Mouse (Mus musculus) bone marrow macrophage, adult 2 months (primary cell): ENCODE results near the gene Eaf1.

Experiments
- CTCF ChIP-seq: IDR thresholded peaks from 2 replicates; pipeline ENCODE4 v1.5.1; 2012; ENCODE audit warnings: low read depth, mild to moderate bottlenecking, low read length, moderate library complexity
- POLR2A ChIP-seq: IDR thresholded peaks from 2 replicates; pipeline ENCODE4 v1.6.1; 2012; ENCODE audit warnings: mild to moderate bottlenecking, low read depth, low read length, borderline replicate concordance

- TF ChIP-seq POLR2A: no peak
- TF ChIP-seq CTCF: no peak
These were observed 39.2 kb upstream of the Eaf1 start for GRCm38 (mm10) chr14:31454849-31455566.
